Mouse (Mus musculus): ENCODE results near the gene Txndc5.

- TF ChIP-seq POLR2A (IDR thresholded peaks at IDR 0.05; ENCODE audit: borderline replicate concordance, insufficient read depth, low read length), result no peak
- no peak for TF ChIP-seq CTCF (IDR thresholded peaks at IDR 0.05; ENCODE audit: borderline replicate concordance, insufficient read depth, low read depth, low read length)
Measured at GRCm38 (mm10) chr13:38543455-38544125, 15.0 kb upstream of the Txndc5 start.
